Mouse (Mus musculus) MEL (cell line): ENCODE results near the gene Mfsd4b2. TPM values are rescaled to one million over a fixed set of nuclear protein-coding genes. Genes with fewer than 3 reads are reported as not detected.
"Not testable (repeated sequence)": the region's sequence is repeated elsewhere in the genome, so short reads cannot be mapped to it uniquely, and the experiment has no call there.

Experiments
- DNase-seq: peaks from one replicate; pipeline ENCODE4 v3.0.0; 2011; ENCODE audit warnings: low read depth, low spot score
- H3K27ac ChIP-seq: 2 replicates; pipeline ENCODE4 v1.5.1; 2012; ENCODE audit warnings: low read depth, mild to moderate bottlenecking, control low read depth, low read length, moderate library complexity; ENCODE audit not compliant: control insufficient read depth
- H3K27me3 ChIP-seq, 2 experiments: fragments of 150-350 bp in 1 of 2; sonication (generic) in 1 of 2; 2 replicates each; pipeline ENCODE4 v1.6.1; 2012; ENCODE audit warnings: low read length in 2 of 2, mild to moderate bottlenecking in 2 of 2, improper control_type of control experiment in 1 of 2, moderate library complexity in 1 of 2; ENCODE audit not compliant: insufficient read depth in 2 of 2, control insufficient read depth in 1 of 2
- H3K36me3 ChIP-seq, 2 experiments: 2 replicates each; pipeline ENCODE4 v1.6.1; 2012 to 2014; ENCODE audit warnings: low read length in 2 of 2, improper control_type of control experiment in 1 of 2, inconsistent platforms in 1 of 2, mild to moderate bottlenecking in 1 of 2; ENCODE audit not compliant: insufficient read depth in 2 of 2, control insufficient read depth in 1 of 2
- H3K4me1 ChIP-seq, 2 experiments: fragments of 150-350 bp in 1 of 2; sonication (generic) in 1 of 2; 2 replicates each; pipeline ENCODE4 v1.6.1; 2012; ENCODE audit warnings: low read length in 2 of 2, improper control_type of control experiment in 1 of 2, mild to moderate bottlenecking in 1 of 2; ENCODE audit not compliant: insufficient read depth in 2 of 2, control insufficient read depth in 1 of 2
- H3K4me3 ChIP-seq, 2 experiments: fragments of 150-350 bp in 1 of 2; sonication (generic) in 1 of 2; 2 replicates each; pipeline ENCODE4 v1.5.1; 2012; ENCODE audit warnings: low read depth in 2 of 2, low read length in 2 of 2, mild to moderate bottlenecking in 2 of 2, moderate library complexity in 2 of 2, control low read depth in 1 of 2, improper control_type of control experiment in 1 of 2; ENCODE audit not compliant: control insufficient read depth in 1 of 2, insufficient read depth in 1 of 2
- H3K79me2 ChIP-seq: 2 replicates; pipeline ENCODE4 v1.6.1; 2012; ENCODE audit warnings: mild to moderate bottlenecking, low read length, moderate library complexity; ENCODE audit not compliant: control insufficient read depth, poor library complexity, insufficient read depth
- H3K9ac ChIP-seq: 2 replicates; pipeline ENCODE4 v1.6.1; 2012; ENCODE audit warnings: low read depth, mild to moderate bottlenecking, control low read depth, low read length, moderate library complexity; ENCODE audit not compliant: control insufficient read depth, poor library complexity, severe bottlenecking
- H3K9me3 ChIP-seq: fragments of 150-350 bp; sonication (generic); replicated peaks from 2 replicates; pipeline ENCODE4 v1.6.1; 2012; ENCODE audit warnings: mild to moderate bottlenecking, low read length, improper control_type of control experiment, moderate library complexity; ENCODE audit not compliant: insufficient read depth
- BHLHE40 ChIP-seq: IDR thresholded peaks from 2 replicates; pipeline ENCODE4 v1.6.1; 2012; ENCODE audit warnings: low read depth, mild to moderate bottlenecking, inconsistent platforms, low read length, improper control_type of control experiment, borderline replicate concordance
- E2F4 ChIP-seq: IDR thresholded peaks from 2 replicates; pipeline ENCODE4 v1.6.1; 2011; ENCODE audit warnings: low read depth, low read length, improper control_type of control experiment, borderline replicate concordance
- GABPA ChIP-seq: IDR thresholded peaks from 2 replicates; pipeline ENCODE4 v1.6.1; 2012; ENCODE audit warnings: low read depth, mild to moderate bottlenecking, inconsistent platforms, low read length, improper control_type of control experiment, moderate library complexity
- MYB ChIP-seq: IDR thresholded peaks from 2 replicates; pipeline ENCODE4 v1.6.1; 2011; ENCODE audit warnings: mild to moderate bottlenecking, low read depth, low read length, improper control_type of control experiment
- TAL1 ChIP-seq: IDR thresholded peaks from 2 replicates; pipeline ENCODE4 v1.6.1; 2012; ENCODE audit warnings: mild to moderate bottlenecking, inconsistent platforms, low read length, moderate library complexity, mixed read lengths
- UBTF ChIP-seq: IDR thresholded peaks from 2 replicates; pipeline ENCODE4 v1.6.1; 2012; ENCODE audit warnings: low read depth, mild to moderate bottlenecking, inconsistent platforms, low read length, improper control_type of control experiment, moderate library complexity, borderline replicate concordance; ENCODE audit not compliant: insufficient read depth
- USF2 ChIP-seq, 2 experiments: IDR thresholded peaks; 2 replicates each; pipeline ENCODE4 v1.6.1; 2011 to 2012; ENCODE audit warnings: improper control_type of control experiment in 2 of 2, low read length in 2 of 2, borderline replicate concordance in 1 of 2, inconsistent platforms in 1 of 2, low read depth in 1 of 2, mild to moderate bottlenecking in 1 of 2; ENCODE audit not compliant: insufficient read depth in 1 of 2
- ZKSCAN1 ChIP-seq: IDR thresholded peaks from 2 replicates; pipeline ENCODE4 v1.6.1; 2012; ENCODE audit warnings: low read depth, mild to moderate bottlenecking, inconsistent platforms, low read length, improper control_type of control experiment, moderate library complexity
- polyA plus RNA-seq, 2 experiments: library from polyadenylated mRNA; stranded (reverse) in 1 of 2; unstranded in 1 of 2; fragments of >175 nt in 1 of 2; fragments of >200 nt in 1 of 2; gene quantifications; 2 replicates each; pipeline versions ENCODE4 v1.2.1 to v1.2.4; 2012; ENCODE audit warnings: low replicate concordance in 2 of 2, low read depth in 1 of 2; ENCODE audit not compliant: insufficient read length in 2 of 2, insufficient read depth in 1 of 2, missing spikeins in 1 of 2
- total RNA-seq: library from RNA; depleted of rRNA; stranded (reverse); fragments of 300-350 nt; gene quantifications from 2 replicates; pipeline ENCODE4 v1.2.3, GENCODE M21; 2012

The Mfsd4b2 gene
- total and polyA plus RNA-seq, 3 experiments, result not detected

- Histone ChIP-seq H3K79me2 (no peaks in the 10 kb centered on the region), H3K9ac (no peak overlapping the region), H3K36me3 (no peaks in the 10 kb centered on the region), H3K4me3 (no peak overlapping the region), H3K9me3 (no peaks in the 10 kb centered on the region), H3K27me3 (peaks cover 0 to 2% of the 10 kb centered on the region in 2 experiments; a peak in 1 of 4 replicates), H3K4me1 (no peaks in the 10 kb centered on the region), H3K27ac (no peak overlapping the region)
- TF ChIP-seq ZKSCAN1, result no peak
- no peak for TF ChIP-seq E2F4
- TF ChIP-seq GABPA, result no peak
- no peak for TF ChIP-seq MYB
- TF ChIP-seq UBTF, result no peak
- DNase-seq, result no peak
Observed at GRCm38 (mm10) chr10:39949377-39949954, 22.7 kb upstream of the Mfsd4b2 start.

GRCm38 (mm10) chr10:39947195-39947594, 20.5 kb upstream of the Mfsd4b2 start:
- not testable (repeated sequence) for H3K9me3 ChIP-seq

GRCm38 (mm10) chr10:39936553-39936952, 9.8 kb upstream of the Mfsd4b2 start:
- H3K9ac ChIP-seq, result no peak overlapping the region
- no peak overlapping the region for H3K27ac ChIP-seq
- no peaks in the 10 kb centered on the region for H3K79me2 ChIP-seq
- TF ChIP-seq BHLHE40 (no peak), TAL1 (no peak), USF2 (IDR thresholded peaks at IDR 0.05; ENCODE audit: borderline replicate concordance in 1 of 2, insufficient read depth in 1 of 2, low read depth in 1 of 2, low read length in 2 of 2) (no peak)
- no peak overlapping the region for H3K4me3 ChIP-seq
- no peaks in the 10 kb centered on the region; a peak in 1 of 4 replicates for H3K27me3 ChIP-seq
- DNase-seq, result peak; percentile 28
- no peaks in the 10 kb centered on the region for H3K9me3 ChIP-seq
- H3K4me1 ChIP-seq, result no peaks in the 10 kb centered on the region
- no peaks in the 10 kb centered on the region for H3K36me3 ChIP-seq

More at GRCm38 (mm10) chr10:39947195-39947594, 20.5 kb upstream of the Mfsd4b2 start:
- not testable (repeated sequence) for H3K9ac ChIP-seq, H3K79me2 ChIP-seq, H3K27me3 ChIP-seq, H3K4me3 ChIP-seq, DNase-seq, H3K4me1 ChIP-seq, H3K36me3 ChIP-seq, H3K27ac ChIP-seq

- not testable (repeated sequence) for DNase-seq, H3K79me2 ChIP-seq, H3K27ac ChIP-seq, H3K36me3 ChIP-seq, H3K4me1 ChIP-seq, H3K9me3 ChIP-seq, H3K27me3 ChIP-seq, H3K4me3 ChIP-seq, H3K9ac ChIP-seq
Observed at GRCm38 (mm10) chr10:39924556-39924955, 2.2 kb downstream of the Mfsd4b2 start.
